Mouse (Mus musculus) limb, embryonic 12.5 days (tissue): ENCODE data around the gene Itgal. TPM values are rescaled to one million over a fixed set of nuclear protein-coding genes. Genes with fewer than 3 reads are reported as not detected.
"Not testable (repeated sequence)": the region's sequence is repeated elsewhere in the genome, so short reads cannot be mapped to it uniquely, and the experiment has no call there.

Source experiments
- ATAC-seq: fragments of 200-750 bp; cut with Nextera tagmentation; 2 replicates; pipeline ENCODE4 v1.8.0; 2017; ENCODE audit warnings: low read depth, moderate TSS enrichment; ENCODE audit not compliant: insufficient number of reproducible peaks, insufficient read depth, low FRiP score, low TSS enrichment
- H3K27ac ChIP-seq: fragments of 300-500 bp; sonication (generic); 2 replicates; pipeline ENCODE4 v1.5.1; 2016; ENCODE audit warnings: mild to moderate bottlenecking, moderate library complexity
- H3K27me3 ChIP-seq: fragments of 300-500 bp; sonication (generic); 2 replicates; pipeline ENCODE4 v1.6.1; 2016; ENCODE audit warnings: mild to moderate bottlenecking, moderate library complexity
- H3K36me3 ChIP-seq: fragments of 300-500 bp; sonication (generic); 2 replicates; pipeline ENCODE4 v1.6.1; 2016; ENCODE audit warnings: mild to moderate bottlenecking, moderate library complexity
- H3K4me1 ChIP-seq: fragments of 300-500 bp; sonication (generic); replicated peaks from 2 replicates; pipeline ENCODE4 v1.6.1; 2016
- H3K4me2 ChIP-seq: fragments of 300-500 bp; sonication (generic); 2 replicates; pipeline ENCODE4 v1.6.1; 2016; ENCODE audit warnings: mild to moderate bottlenecking, moderate library complexity
- H3K4me3 ChIP-seq: fragments of 300-500 bp; sonication (generic); replicated peaks from 2 replicates; pipeline ENCODE4 v1.5.1; 2016; ENCODE audit warnings: mild to moderate bottlenecking
- H3K9ac ChIP-seq: fragments of 300-500 bp; sonication (generic); replicated peaks from 2 replicates; pipeline ENCODE4 v1.6.1; 2016; ENCODE audit warnings: mild to moderate bottlenecking, moderate library complexity
- H3K9me3 ChIP-seq: fragments of 300-500 bp; sonication (generic); 2 replicates; pipeline ENCODE4 v1.6.1; 2016; ENCODE audit warnings: mild to moderate bottlenecking, moderate library complexity
- WGBS: fragments of 180-500 bp; shearing (Covaris S2); methylation state at CpG from one replicate; pipeline ENCODE4 v1.1.7; 2016; 5-methylcytosine and 5-hydroxymethylcytosine counted together
- polyA plus RNA-seq: library from polyadenylated mRNA; unstranded; fragments of >200 nt; fragmentation: Nextera tagmentation; extraction: Ambion mirVana; gene quantifications from 2 replicates; pipeline ENCODE4 v1.2.1, GENCODE M21; 2016

Itgal gene
- polyA plus RNA-seq, 1 experiment from 2014 or later, result 0.39 TPM

- H3K9me3 ChIP-seq, result no peaks in the 10 kb centered on the region
- no peak overlapping the region for H3K9ac ChIP-seq
- no peak for ATAC-seq
- no peak overlapping the region for H3K4me2 ChIP-seq
- peaks cover 7% of the 10 kb centered on the region for H3K4me1 ChIP-seq
- 40% methylated on average over 13 of the region's 13 CpGs for WGBS
- no peak overlapping the region for H3K4me3 ChIP-seq
- H3K27me3 ChIP-seq, result peaks cover 43% of the 10 kb centered on the region
- H3K27ac ChIP-seq, result no peak overlapping the region
- H3K36me3 ChIP-seq, result no peaks in the 10 kb centered on the region
These were observed 65.4 kb downstream of the Itgal start for GRCm38 (mm10) chr7:127361449-127361848.

GRCm38 (mm10) chr7:127362418-127362817, 66.4 kb downstream of the Itgal start:
- H3K4me3 ChIP-seq, H3K4me1 ChIP-seq, H3K36me3 ChIP-seq, H3K9ac ChIP-seq, ATAC-seq, H3K27ac ChIP-seq, H3K9me3 ChIP-seq: not testable (repeated sequence)
- Histone ChIP-seq H3K27me3 (peaks cover 43% of the 10 kb centered on the region), H3K4me2 (peak overlapping the region; percentile 36)
- WGBS, result 22% methylated on average over 13 of the region's 13 CpGs

GRCm38 (mm10) chr7:127363475-127363921, 67.4 kb downstream of the Itgal start:
- Histone ChIP-seq H3K9ac (peak overlapping the region; percentile 63), H3K27ac (no peak overlapping the region), H3K36me3 (no peaks in the 10 kb centered on the region), H3K4me3 (peak overlapping the region; percentile 42), H3K27me3 (peaks cover 43% of the 10 kb centered on the region), H3K4me1 (peaks cover 7% of the 10 kb centered on the region), H3K9me3 (0 out of 2 replicates have a peak, but pooled peaks cover 5% of the 10 kb centered on the region), H3K4me2 (peak overlapping the region; percentile 75)
- no peak for ATAC-seq
- under 1% methylated on average over 24 of the region's 24 CpGs for WGBS

GRCm38 (mm10) chr7:127364166-127364565, 68.1 kb downstream of the Itgal start:
- WGBS, result 59% methylated on average over 4 of the region's 4 CpGs
- H3K9me3 ChIP-seq, result 0 out of 2 replicates have a peak, but pooled peaks cover 5% of the 10 kb centered on the region
- no peak for ATAC-seq
- peak overlapping the region; percentile 63; the same call in 1 of the 2 replicates for H3K9ac ChIP-seq
- peaks cover 43% of the 10 kb centered on the region for H3K27me3 ChIP-seq
- H3K36me3 ChIP-seq, result no peaks in the 10 kb centered on the region
- no peak overlapping the region for H3K27ac ChIP-seq
- H3K4me2 ChIP-seq, result peak overlapping the region; percentile 75
- peaks cover 7% of the 10 kb centered on the region for H3K4me1 ChIP-seq
- H3K4me3 ChIP-seq, result peak overlapping the region; percentile 42; the same call in 1 of the 2 replicates

GRCm38 (mm10) chr7:127366249-127366648, 70.2 kb downstream of the Itgal start:
- 83% methylated on average over 3 of the region's 3 CpGs for WGBS
- Histone ChIP-seq H3K9me3 (0 out of 2 replicates have a peak, but pooled peaks cover 5% of the 10 kb centered on the region), H3K9ac (no peak overlapping the region), H3K4me1 (peaks cover 7% of the 10 kb centered on the region), H3K4me2 (no peak overlapping the region), H3K27ac (no peak overlapping the region), H3K4me3 (no peak overlapping the region), H3K27me3 (peaks cover 28% of the 10 kb centered on the region), H3K36me3 (no peaks in the 10 kb centered on the region; the same call in 1 of the 2 replicates)
- ATAC-seq, result no peak

DNA sequence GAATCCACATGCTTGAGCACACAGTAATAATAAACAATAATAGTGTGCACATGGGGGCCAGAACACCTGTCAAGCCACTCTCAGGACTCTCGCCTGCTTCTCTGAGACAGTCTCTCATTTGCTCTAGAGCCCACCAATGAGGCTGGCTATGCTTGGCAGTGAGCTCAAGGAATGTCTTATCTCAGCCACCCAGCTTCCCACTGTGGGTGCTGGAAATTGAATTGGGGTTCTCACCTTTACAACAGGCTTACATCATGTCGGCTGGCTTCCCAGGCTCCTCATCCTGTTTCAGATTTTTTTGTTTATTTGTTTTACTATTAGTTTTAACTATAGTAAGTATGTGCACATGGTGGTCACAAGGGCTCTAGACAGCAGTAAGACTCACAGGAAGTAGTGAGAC, 75.2 kb downstream of the Itgal start:
- H3K9ac ChIP-seq, result no peak overlapping the region
- no peak overlapping the region for H3K4me3 ChIP-seq
- H3K4me1 ChIP-seq, result 0 out of 2 replicates have a peak, but pooled peaks cover 3% of the 10 kb centered on the region
- H3K9me3 ChIP-seq, result 0 out of 2 replicates have a peak, but pooled peaks cover 5% of the 10 kb centered on the region
- 80% methylated on average over 2 of the region's 2 CpGs for WGBS
- no peak overlapping the region for H3K4me2 ChIP-seq
- H3K27me3 ChIP-seq, result no peaks in the 10 kb centered on the region
- peaks cover 15% of the 10 kb centered on the region for H3K36me3 ChIP-seq
- H3K27ac ChIP-seq, result no peak overlapping the region
- no peak for ATAC-seq

DNA sequence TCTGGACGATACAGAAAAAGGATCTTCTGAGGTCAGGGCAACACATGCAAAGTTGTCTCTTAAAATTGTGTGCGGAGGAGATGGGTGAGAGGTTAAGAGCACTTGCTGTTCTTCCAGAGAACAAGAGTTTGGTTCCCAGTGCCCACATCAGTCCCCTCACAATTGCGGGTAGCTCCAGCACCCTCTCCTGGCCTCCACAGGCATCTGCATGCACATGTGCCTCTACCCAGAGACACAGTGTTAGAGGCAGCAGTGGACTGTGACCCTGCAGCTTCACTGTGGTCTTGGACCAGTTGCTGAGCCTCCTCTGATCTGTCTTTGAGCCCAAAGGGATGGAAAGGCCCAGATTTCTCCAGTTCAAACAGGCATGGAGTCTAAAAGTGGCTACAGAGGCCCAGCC, 75.8 kb downstream of the Itgal start:
- not testable (repeated sequence) for ATAC-seq, H3K4me1 ChIP-seq, H3K4me2 ChIP-seq, H3K9ac ChIP-seq, H3K9me3 ChIP-seq, H3K27ac ChIP-seq, H3K27me3 ChIP-seq, H3K4me3 ChIP-seq
- 79% methylated on average over 3 of the region's 3 CpGs for WGBS
- H3K36me3 ChIP-seq, result peaks cover 15% of the 10 kb centered on the region

DNA sequence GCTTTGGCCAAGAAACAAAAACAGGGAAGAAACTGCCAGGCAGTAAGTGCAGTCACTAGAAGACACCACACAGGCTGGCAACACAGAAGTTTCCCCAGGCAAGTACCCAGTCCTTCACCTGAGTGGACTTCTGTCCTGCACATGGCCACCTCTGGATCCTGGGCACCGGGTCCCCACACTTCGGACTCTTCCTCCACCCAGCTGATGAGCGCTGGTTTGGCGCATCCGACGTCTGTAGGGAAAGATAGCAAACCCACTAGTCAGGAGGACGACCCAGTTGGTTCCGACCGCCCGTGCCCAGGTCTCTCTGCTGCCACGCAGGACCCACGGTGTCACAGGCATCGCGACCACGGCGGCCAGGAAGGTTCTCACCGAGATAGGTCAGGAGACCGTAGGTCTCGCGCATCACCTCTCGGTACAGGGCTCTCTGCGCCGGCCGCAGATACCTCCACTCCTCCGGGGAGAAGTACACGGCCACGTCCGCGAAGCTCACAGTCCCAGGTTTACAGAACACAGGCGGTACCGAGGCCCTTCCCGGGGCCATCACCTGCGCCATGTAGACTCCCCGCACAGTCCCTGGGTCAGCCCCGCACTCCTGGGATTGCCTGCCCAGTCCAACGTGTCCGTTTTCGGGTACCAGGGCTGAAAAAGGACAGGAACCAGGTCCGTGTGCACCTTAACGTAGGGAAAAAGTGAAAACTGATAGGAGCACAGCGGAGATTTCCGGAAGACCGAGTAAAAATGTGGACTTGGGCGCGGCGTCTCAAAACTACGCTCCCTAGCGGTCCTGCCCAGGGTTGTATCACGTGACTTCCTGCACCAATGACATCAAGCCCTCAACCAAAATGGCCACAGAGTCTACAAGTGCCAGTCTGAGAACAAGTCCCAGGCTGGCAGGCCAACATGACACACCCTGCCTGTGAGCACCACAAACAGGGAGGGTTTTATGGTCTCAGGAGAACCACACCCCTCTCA, 79.5 kb downstream of the Itgal start, which contains the start of gene Zfp747:
Zfp747 (minus strand) TSS at position 780 of the 975 bp plus-strand sequence.
- Histone ChIP-seq H3K4me2 (peak within 1 kb of the TSS; percentile 74), H3K36me3 (peaks cover 15% of the 10 kb centered on the region), H3K4me3 (peak within 1 kb of the TSS; percentile 69), H3K9ac (peak within 1 kb of the TSS; percentile 77), H3K27ac (0 out of 2 replicates have a peak within 1 kb of the TSS, but pooled peaks have one; percentile 64)
- not testable (repeated sequence) for H3K9me3 ChIP-seq, H3K4me1 ChIP-seq, H3K27me3 ChIP-seq
- ATAC-seq, result peak; percentile 91
- WGBS, result 2% methylated on average over 49 of the region's 49 CpGs

DNA sequence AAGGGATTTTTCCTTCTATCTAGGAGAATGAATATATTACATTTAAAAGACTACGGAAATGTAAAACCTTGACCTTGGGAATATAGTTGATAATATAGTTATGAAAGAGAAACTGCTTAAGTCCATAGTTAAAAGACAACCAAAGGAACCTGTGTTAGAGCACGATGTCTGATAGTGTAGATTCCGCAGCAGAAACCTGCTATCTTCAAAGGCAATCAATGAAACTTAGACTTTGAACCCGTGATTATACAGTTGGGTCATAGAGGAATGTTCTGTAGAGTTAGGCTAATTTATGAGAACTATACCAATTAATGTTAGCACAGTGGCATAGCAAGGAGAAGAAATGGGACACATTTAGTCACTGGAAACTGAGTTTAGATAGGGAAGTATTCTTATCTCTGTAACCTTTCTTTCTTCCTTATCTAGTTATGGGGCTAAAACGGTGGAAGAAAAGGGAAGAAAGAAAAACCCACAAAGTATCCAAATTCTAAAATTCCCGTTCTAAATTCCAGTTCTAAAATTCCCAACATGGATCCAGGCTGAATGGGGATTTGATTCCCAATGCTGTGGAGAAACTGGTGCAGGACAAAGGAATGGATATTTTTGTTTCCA, 82.4 kb downstream of the Itgal start:
- H3K9me3 ChIP-seq, result 0 out of 2 replicates have a peak, but pooled peaks cover 3% of the 10 kb centered on the region
- no peak overlapping the region for H3K27ac ChIP-seq
- H3K4me2 ChIP-seq, result no peak overlapping the region
- peaks cover 18% of the 10 kb centered on the region for H3K36me3 ChIP-seq
- 78% methylated on average over 6 of the region's 6 CpGs for WGBS
- no peak overlapping the region for H3K4me3 ChIP-seq
- no peak overlapping the region for H3K9ac ChIP-seq
- H3K4me1 ChIP-seq, result 0 out of 2 replicates have a peak, but pooled peaks cover 3% of the 10 kb centered on the region
- H3K27me3 ChIP-seq, result no peaks in the 10 kb centered on the region
- ATAC-seq, result no peak
